Mouse (Mus musculus): ENCODE data around the gene Ppil2. TPM values are rescaled to one million over a fixed set of nuclear protein-coding genes. Genes with fewer than 3 reads are reported as not detected.
A peak's percentile ranks its signal among the peaks of the same experiment; 100 is the strongest.

Gene Ppil2
- total and polyA plus RNA-seq, 2 experiments from 2014 or later: 59.9 to 63.8 TPM

DNA sequence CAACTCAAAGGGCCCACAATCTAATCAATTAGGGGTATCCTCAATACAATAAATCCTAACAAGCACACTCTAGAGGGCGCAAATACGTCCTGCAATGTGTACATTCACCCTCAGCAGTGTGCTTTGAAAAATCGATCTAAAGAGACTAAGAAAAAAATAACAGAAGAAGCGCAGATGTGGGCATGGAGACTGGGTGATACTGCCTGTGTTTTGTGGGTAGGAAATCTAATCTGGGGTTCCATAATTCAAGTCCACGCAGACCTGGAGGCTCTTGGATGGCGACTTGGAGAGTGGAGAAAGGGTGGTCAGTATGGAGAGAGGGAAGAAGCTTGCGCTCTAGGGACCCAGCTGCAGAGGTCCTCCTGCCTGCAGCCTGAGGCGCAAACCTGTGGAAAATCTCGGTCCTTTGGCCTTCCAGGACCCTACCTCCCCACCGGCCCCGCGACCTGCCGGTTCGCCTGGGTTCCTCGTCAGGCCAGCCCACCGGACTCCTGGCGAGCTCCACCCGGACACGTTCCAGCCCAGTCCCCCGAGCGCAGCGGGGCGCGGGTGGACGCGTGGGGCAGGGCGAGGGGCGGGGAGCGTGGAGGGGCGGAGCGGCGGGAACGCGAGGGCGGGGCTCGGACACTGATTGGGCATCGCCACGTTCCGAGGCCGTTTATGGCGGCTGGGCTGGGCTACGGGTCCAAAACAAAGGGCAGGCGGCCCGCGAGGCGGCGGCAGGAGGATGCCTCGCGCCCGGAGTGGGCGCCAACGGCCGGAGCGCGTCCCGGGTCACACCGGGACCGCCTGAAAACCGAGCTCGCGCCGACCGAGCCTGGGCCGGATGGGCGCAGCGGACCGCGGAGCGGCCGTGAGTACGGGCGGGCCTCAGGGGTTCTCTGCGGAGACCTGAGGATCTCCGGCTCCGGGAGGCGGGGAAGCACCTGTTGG lies 41.3 kb downstream of the Ppil2 start, which contains the start of gene Ypel1:
Gene Ypel1 (plus strand): TSS at position 186 of the 933 bp plus-strand sequence.
- Histone ChIP-seq H3K9me3 (replicated peaks; ENCODE audit: control insufficient read depth, low read length) (no peaks in the 10 kb centered on the region), H3K4me3 (ENCODE audit: low read depth, low read length) (peak within 1 kb of the TSS; percentile 81), H3K9ac (replicated peaks; ENCODE audit: low read depth, low read length) (peak within 1 kb of the TSS; percentile 76), H3K4me1 (ENCODE audit: control insufficient read depth, insufficient read depth) (peaks cover 3% of the 10 kb centered on the region; the same call in 1 of the 2 replicates), H3K27me3 (ENCODE audit: control insufficient read depth, insufficient read depth, low read length) (no peaks in the 10 kb centered on the region), H3K36me3 (replicated peaks; ENCODE audit: control insufficient read depth, insufficient read depth, low read length) (no peaks in the 10 kb centered on the region), H3K4me2 (ENCODE audit: low read depth, low read length) (peak within 1 kb of the TSS; percentile 97), H3K27ac (ENCODE audit: low read depth) (peak within 1 kb of the TSS; percentile 68)
- WGBS: under 1% methylated on average over 44 of the region's 76 CpGs
- DNase-seq (ENCODE audit: low spot score): peak; percentile 76
- TF ChIP-seq EP300 (IDR thresholded peaks at IDR 0.05; ENCODE audit: low read depth): no peak
- TF ChIP-seq CTCF (IDR thresholded peaks at IDR 0.05; ENCODE audit: low read depth): peak; percentile 37; the same call in 1 of the 2 replicates
- ATAC-seq (ENCODE audit: insufficient read depth, low read depth): peak; percentile 93

DNA sequence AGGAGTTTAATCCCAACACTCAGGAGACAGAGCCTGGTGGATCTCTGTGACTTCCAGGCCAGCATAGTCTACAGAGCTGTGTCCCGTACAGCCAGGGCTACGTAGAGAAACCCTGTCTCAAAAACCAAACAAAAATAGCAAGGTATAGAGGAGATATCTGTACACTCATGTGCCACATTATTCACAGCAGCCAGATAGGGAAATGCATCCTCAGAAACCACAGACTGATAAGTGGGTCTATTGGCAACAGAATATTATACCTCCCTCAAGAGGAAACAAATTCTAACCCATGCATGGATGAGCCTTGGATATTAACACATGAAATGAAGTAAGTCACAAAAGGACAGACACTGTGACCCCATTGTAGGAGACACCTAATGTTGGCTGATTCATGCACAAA lies 43.5 kb downstream of the Ppil2 start:
- Histone ChIP-seq H3K4me2 (ENCODE audit: low read depth, low read length) (no peak overlapping the region), H3K9me3 (replicated peaks; ENCODE audit: control insufficient read depth, low read length) (no peaks in the 10 kb centered on the region), H3K9ac (replicated peaks; ENCODE audit: low read depth, low read length) (no peak overlapping the region), H3K4me1 (ENCODE audit: control insufficient read depth, insufficient read depth) (peaks cover 3% of the 10 kb centered on the region; the same call in 1 of the 2 replicates), H3K27me3 (ENCODE audit: control insufficient read depth, insufficient read depth, low read length) (no peaks in the 10 kb centered on the region), H3K4me3 (ENCODE audit: low read depth, low read length) (no peak overlapping the region), H3K27ac (ENCODE audit: low read depth) (no peak overlapping the region), H3K36me3 (replicated peaks; ENCODE audit: control insufficient read depth, insufficient read depth, low read length) (no peaks in the 10 kb centered on the region)
- no peak for DNase-seq (ENCODE audit: low spot score)
- TF ChIP-seq EP300 (IDR thresholded peaks at IDR 0.05; ENCODE audit: low read depth) (no peak), CTCF (IDR thresholded peaks at IDR 0.05; ENCODE audit: low read depth) (no peak)
- WGBS: 57% methylated on average over 2 of the region's 2 CpGs
- no peak for ATAC-seq (ENCODE audit: insufficient read depth, low read depth)

DNA sequence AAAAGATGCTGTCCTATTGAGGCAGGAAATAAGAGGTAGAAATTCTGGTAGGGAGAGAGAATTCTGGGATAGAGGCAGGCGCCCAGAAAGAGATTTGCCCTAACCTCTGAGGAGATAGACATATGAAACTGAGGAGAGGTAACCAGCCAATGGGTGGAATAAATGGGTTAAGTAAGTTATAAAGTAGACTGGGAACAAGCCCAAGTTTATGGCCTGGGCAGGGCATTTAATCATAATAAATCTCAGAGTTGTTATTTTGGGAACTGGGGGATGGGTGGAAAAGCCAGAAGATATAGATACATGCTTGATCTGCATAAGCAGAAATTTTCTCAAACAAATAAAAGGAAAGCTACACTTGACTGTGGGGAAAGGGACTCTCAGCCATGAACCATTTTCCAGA lies 48.7 kb downstream of the Ppil2 start:
- Histone ChIP-seq H3K4me1 (ENCODE audit: control insufficient read depth, insufficient read depth) (peaks cover 5% of the 10 kb centered on the region; the same call in 1 of the 2 replicates), H3K27me3 (ENCODE audit: control insufficient read depth, insufficient read depth, low read length) (no peaks in the 10 kb centered on the region), H3K27ac (ENCODE audit: low read depth) (no peak overlapping the region), H3K4me2 (ENCODE audit: low read depth, low read length) (no peak overlapping the region), H3K4me3 (ENCODE audit: low read depth, low read length) (no peak overlapping the region), H3K9ac (replicated peaks; ENCODE audit: low read depth, low read length) (no peak overlapping the region), H3K9me3 (replicated peaks; ENCODE audit: control insufficient read depth, low read length) (no peaks in the 10 kb centered on the region), H3K36me3 (replicated peaks; ENCODE audit: control insufficient read depth, insufficient read depth, low read length) (no peaks in the 10 kb centered on the region)
- 60% methylated on average over 1 of the region's 1 CpGs for WGBS
- no peak for TF ChIP-seq CTCF (IDR thresholded peaks at IDR 0.05; ENCODE audit: low read depth)
- TF ChIP-seq EP300 (IDR thresholded peaks at IDR 0.05; ENCODE audit: low read depth): no peak
- DNase-seq (ENCODE audit: low spot score): no peak
- ATAC-seq (ENCODE audit: insufficient read depth, low read depth): no peak

DNA sequence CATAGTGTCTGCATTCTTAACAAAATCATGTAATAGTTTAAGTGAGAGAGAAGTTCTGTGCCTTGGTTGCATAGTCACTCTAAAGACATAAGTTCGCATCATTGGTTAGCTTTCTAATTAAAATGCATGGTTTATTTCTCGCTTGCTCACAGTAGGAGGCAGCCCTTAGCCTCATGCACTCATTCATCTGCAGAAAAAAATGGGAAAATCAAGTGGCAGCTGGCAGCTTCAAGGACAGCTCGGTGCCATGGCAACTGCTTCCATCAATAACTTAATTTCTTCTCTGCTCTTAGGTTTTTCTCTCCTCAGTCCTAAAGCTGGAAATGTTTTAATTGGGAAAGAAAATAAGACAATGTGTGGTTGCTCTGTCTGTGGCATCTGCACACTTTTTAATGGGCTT lies 55.5 kb downstream of the Ppil2 start:
- no peak overlapping the region for H3K4me2 ChIP-seq (ENCODE audit: low read depth, low read length)
- 81% methylated on average over 3 of the region's 3 CpGs for WGBS
- no peak overlapping the region for H3K9ac ChIP-seq (replicated peaks; ENCODE audit: low read depth, low read length)
- no peaks in the 10 kb centered on the region for H3K4me1 ChIP-seq (ENCODE audit: control insufficient read depth, insufficient read depth)
- H3K4me3 ChIP-seq (ENCODE audit: low read depth, low read length): no peak overlapping the region
- ATAC-seq (ENCODE audit: insufficient read depth, low read depth) (no peak), DNase-seq (ENCODE audit: low spot score) (no peak)
- no peak overlapping the region for H3K27ac ChIP-seq (ENCODE audit: low read depth)
- no peaks in the 10 kb centered on the region for H3K36me3 ChIP-seq (replicated peaks; ENCODE audit: control insufficient read depth, insufficient read depth, low read length)
- no peaks in the 10 kb centered on the region for H3K27me3 ChIP-seq (ENCODE audit: control insufficient read depth, insufficient read depth, low read length)
- TF ChIP-seq EP300 (IDR thresholded peaks at IDR 0.05; ENCODE audit: low read depth) (no peak), CTCF (IDR thresholded peaks at IDR 0.05; ENCODE audit: low read depth) (no peak)
- no peaks in the 10 kb centered on the region for H3K9me3 ChIP-seq (replicated peaks; ENCODE audit: control insufficient read depth, low read length)

DNA sequence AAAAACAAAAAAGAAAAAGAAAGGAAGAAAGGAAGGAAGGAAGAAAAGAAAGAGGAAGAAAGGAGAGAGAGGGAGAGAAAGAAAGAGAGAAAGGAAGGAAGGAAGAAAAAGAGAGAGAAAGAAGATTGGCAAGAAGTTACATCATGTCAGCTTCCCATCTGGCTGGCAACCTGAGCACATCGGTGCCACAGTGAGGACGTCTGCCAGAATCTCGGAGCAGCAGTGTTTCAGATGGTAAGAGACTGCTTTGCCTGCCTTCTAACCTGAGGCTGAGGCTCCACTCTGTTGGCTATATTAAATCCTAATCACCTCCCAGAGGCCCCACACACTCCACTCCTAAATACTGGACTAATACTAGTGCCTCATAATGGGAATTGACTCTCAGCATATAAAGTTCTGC lies 57.2 kb downstream of the Ppil2 start:
- Histone ChIP-seq H3K27me3 (ENCODE audit: control insufficient read depth, insufficient read depth, low read length) (no peaks in the 10 kb centered on the region), H3K4me2 (ENCODE audit: low read depth, low read length) (no peak overlapping the region), H3K27ac (ENCODE audit: low read depth) (no peak overlapping the region), H3K9ac (replicated peaks; ENCODE audit: low read depth, low read length) (no peak overlapping the region), H3K4me1 (ENCODE audit: control insufficient read depth, insufficient read depth) (no peaks in the 10 kb centered on the region), H3K9me3 (replicated peaks; ENCODE audit: control insufficient read depth, low read length) (no peaks in the 10 kb centered on the region), H3K36me3 (replicated peaks; ENCODE audit: control insufficient read depth, insufficient read depth, low read length) (peaks cover 1% of the 10 kb centered on the region; the same call in 1 of the 2 replicates), H3K4me3 (ENCODE audit: low read depth, low read length) (no peak overlapping the region)
- ATAC-seq (ENCODE audit: insufficient read depth, low read depth): no peak
- DNase-seq (ENCODE audit: low spot score): no peak
- 80% methylated on average over 3 of the region's 3 CpGs for WGBS
- TF ChIP-seq CTCF (IDR thresholded peaks at IDR 0.05; ENCODE audit: low read depth) (no peak), EP300 (IDR thresholded peaks at IDR 0.05; ENCODE audit: low read depth) (no peak)
